Mouse (Mus musculus): Measurements from ENCODE around the gene Diras2.
A peak's percentile ranks its signal among the peaks of the same experiment; 100 is the strongest.

Diras2 gene

DNA sequence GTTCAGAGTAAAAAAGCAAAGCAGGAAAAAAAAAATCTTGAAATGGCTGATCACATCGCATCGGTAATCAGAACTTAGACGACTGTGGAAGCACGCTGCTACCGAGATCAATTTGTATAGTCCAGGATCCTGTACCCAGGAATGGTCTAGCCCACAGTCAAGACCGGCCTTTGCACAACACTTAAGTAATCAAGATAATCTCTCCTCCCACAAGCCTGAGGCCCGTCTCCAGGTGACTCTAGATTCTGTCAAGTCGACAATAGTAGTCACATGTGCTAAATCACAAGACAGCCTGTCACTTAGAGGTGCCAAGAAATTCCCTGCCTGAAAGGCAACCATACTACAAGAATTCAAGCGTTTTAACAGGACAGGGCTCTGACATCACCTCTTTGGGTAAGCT lies at the start of gene Diras2:
TSS of gene Diras2 (minus strand) at position 159 of the 400 bp plus-strand sequence.
- DNase-seq: no peak

DNA sequence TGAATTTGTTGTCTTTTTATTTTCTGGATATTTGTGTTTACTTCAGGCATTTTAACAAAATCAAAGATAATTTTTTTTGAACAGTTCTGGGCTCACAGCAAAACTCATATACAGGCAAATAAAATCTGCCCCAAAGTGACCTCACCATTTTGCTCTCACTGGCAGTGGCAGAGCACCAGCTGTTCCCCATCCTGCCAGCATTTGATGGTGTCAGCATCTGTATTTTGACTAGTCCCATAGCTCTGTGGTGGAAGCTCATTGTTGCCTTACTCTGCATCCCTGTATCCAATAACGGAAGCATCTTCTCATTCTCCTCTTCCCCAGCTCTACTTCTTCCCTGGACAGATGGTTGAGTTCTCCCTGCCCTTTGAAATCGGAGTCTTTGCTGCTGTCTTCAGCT lies 47.7 kb upstream of the Diras2 start:
- DNase-seq: no peak

DNA sequence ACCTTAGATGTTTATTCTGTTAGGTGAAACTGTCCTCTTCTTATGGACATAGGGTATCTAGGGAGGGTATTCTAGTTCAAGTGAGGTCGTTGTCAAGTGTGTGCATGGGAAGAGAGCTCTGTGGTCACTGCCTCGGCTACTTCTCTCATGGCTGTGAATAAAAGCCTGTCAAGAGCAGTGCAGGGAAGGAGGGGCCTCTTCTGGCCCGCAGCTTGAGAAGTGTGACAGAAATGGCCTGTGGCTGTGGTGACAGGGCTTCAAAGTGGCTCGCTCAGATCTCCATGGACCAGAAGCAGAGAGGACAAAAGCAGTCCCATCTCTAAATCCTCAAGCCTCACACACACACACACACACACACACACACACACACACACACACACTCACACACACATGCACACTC lies 46.9 kb upstream of the Diras2 start:
- no peak for DNase-seq

DNA sequence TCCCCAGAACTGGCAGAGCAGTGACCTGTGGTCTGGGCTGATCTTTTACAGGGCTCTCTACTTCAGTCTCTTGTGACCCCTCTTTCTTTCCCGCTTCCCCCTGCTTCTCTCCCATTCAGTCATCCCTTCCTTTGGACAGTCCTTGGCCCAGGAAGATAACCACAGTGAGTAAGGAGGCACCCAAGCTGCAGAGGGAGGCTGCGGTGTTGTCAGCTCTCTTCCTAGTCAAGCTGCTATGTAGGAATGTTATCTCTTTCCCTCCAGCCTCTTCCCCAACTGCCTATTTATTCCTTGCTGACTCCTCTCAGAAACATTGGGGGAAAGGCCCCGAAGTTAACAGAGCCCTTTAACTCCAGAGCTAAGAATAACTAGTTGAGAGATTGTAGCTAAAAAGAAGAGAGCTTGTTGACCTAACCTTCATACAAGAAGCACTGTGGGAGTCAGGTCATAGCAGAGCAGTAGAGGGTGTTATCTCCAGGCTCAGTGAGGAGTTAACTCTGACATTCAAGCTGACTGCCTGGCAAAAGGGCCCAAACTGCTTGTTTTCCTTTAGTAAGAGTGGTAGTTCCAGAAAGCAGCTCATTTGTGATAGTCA lies 46.3 kb upstream of the Diras2 start:
- DNase-seq: no peak

DNA sequence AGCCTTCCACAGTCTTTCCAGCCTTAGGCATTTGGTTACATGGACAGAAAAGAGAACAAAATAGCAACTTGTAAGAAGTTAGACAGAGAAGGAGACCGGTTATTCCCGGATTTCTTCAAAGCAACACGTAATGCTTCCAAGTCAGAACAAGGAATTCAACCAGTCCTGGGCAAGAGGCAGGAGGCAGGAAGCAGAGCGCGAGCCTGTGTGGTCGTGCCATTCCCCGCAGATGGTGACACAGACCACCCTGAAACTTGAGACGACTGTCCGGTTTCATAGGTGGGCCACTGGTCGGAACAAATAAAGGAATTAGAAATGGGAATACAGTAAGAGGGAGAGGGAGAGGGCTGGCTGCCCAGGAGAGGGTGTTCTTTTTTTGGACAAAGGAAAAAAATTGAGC lies 45.8 kb upstream of the Diras2 start:
- peak; percentile 37 for DNase-seq

DNA sequence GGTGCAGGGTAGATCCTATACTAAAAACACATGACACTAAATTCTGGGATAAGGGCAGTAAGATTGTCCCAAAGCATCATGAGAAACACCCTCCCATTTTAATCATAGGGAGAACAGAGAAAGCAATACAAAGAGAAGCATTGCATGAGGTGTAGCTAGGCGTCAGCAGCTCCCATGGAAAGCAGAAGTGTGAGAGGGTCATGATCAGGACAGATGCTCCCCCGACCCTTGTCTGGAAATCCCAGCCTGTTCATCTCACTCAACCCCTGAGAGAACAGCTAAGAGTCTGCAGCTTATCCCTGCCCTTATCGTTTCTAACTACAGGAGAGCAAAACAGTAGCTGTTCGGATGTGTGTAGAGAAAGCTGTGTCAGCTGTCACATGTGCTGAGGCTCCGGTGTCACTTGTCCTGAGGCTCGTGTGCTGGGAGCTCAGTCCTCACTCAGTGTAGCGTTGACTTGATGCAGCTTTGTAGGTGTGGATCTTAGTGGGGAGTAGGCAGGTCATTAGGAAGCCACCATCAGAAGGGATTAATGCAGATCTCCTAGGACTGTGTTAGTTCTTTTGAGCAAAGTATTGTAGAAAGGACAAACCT lies 45.0 kb upstream of the Diras2 start:
- DNase-seq: no peak

DNA sequence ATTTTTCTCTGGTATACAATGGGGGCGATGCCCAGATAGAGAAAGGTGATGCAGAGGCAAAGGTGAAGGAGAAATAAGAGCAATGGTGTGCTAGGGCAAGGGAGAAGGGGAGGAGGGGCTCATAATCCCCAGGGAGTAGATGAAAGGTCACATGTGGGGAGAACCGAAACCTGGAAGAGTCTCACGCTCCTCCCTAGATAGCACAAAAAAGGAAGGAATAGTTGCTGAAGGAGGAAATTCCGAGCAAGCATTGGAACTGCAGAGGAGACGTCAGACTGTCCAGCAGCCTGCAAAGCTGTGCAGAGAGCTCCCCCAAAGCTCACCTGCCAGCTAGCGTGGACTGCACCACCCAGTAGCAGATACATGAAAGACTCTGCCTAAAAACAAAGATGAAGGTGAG lies 44.4 kb upstream of the Diras2 start:
- DNase-seq: no peak

DNA sequence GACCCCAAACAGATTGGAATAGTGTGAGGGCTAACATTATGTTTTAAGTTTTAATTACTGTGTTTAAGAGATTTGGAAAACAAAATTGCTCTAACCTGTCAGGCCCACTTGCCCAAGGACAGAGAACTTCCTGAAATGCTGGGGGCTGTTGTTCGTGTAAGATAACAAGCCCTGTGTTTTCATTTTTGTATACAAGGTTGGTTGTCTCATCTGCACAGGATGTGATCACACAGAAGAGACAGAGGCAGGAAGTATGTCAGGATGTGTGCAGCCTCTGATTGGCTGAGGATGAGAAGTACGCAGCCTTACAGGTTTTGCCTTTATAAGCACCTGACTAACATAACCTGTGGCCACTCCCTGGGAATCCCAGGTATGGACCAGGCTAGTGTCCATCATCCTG lies 43.2 kb upstream of the Diras2 start:
- DNase-seq: no peak

DNA sequence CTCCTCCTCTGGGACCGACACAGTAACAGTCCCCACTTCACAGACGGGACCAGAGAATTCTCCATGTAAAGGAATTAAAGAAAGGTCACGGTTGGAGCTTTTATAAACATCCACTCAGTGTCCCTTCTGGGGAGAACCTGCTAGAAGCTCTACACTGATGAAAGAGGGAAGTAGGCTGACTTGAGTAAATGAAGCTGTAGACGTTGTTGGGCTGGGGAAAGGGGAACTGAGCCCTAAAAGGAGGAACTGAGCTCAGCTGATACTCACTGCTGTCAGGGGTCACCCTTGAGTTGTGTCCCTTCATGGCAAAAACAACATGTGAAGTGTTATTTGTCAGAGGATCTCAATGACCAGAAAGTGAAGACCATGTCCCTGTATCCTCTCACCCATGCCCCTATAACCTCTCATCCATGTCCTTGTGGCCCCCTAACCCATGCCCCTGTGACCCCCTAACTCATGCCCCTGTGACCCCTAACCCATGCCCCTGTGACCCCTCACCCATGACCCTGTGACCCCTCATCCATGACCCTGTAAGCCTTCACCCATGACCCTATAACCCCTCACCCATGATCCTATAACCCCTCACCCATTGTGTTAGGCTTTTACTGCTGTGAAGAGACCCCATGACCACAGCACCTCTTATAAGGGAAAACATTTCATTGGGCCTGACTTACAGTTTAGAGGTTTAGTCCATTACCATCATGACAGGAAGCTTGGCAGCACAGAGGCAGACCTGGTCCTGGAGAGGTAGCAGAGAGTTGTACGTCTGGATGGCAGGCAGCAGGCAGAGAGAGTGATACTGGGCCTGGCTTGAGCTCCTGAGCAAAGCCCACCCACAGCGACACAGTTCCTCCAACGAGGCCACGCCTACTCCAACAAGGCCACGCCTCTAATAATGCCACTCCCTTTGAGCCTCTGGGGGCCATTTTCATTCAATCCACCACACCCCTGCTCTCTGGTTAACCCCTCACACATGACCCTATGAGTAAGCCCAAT lies 41.7 kb upstream of the Diras2 start:
- DNase-seq: no peak

DNA sequence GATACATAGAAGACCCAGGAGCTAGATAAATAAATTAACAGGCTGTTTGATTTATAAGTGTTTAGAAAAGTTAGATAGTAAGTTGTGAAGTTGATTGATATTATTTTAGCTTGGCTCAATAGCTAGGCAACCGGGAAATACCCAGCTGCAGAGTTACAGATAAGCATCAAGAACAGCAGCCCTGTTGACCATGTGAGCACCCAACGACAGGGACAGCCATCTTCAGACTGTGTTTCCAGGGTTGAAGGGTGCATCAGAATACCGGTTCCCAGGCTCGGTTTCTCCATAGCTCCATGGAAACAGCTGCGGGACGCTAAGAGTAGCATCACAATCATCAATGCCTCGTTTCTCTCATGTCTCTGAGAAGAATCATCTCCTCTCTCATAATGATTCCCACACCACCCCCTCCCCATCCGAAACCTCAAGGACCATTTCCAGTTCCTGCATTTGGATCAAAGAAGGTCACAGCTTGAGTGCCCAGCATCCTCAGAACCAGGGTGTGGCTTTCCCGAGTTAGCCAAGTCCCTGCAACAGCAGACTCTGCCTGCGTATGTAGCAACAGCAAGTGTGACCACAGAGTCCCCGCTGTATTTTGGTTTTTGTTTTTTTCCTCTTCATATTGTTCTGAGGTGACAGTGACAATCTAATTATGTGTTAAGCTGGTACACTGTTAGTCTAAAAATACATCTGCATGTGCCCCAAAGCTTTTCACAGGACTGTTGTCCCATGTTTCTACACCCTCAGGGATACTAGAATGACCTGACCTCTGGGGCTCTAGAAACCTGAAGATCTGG lies 40.7 kb upstream of the Diras2 start:
- no peak for DNase-seq

DNA sequence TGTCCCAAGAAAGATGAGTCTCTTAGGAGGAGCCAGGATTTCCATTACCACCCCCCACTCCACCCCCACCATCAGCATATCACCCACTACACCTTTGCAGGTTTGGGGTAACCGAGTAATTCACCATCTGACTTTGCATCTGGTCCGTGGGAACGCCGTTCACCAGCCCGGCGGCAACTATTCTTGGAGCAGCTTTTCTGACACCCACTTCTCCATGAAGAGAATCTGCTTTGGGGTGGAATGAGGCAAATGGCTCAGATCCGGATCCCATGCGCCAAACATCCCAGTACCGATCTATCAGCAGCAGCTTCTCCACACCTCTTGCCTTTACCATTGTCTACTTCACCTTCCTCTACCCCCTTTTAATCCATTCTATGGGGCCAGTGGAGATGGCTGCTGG lies 39.2 kb upstream of the Diras2 start:
- DNase-seq: no peak

DNA sequence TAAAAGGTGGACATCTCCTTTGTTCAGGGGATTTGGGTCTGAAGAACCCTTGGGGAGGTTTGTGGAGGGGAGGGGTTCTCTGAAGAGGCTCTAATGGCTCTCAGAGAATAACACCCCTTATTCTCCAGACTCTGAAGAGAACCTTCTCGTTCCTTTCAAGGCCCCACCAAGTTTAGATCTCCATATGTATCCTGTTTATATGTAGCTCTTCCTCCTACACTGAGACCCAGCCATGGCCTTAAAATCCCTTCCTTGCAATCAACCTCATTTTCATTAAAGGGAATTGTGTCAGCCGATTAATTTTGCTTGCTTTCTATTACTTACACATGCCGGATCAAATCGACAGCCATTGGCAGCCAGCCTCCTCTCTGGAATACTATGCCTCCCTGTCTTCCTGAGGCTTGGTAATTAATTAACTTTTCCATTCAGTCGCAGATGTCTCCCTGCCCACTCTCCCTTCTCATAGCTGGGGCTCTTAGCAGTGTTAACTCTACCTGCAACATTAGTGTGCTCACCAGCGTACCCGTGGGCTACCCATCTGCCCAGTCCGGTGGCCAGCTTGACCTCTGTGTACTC lies 38.2 kb upstream of the Diras2 start:
- DNase-seq: no peak

DNA sequence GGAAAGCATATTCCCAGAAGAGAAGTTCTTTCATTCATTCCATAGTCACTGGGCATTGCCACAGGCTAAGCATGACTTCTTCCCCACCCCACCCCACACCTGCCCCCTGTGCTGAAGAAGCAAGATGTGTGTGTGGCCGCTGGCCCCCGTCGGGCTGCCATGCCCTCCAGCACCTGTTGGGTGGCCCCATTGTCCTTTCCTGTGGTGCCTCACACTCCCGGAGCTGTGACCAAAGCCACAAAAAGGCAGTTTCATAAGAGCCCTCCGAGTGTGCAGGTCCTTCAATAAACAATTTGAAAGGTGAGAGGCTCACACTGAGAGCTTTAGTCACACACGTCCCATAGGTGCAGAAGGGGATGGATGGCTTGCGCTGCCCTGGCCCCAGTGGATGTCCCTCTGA lies 35.7 kb upstream of the Diras2 start:
- no peak for DNase-seq

DNA sequence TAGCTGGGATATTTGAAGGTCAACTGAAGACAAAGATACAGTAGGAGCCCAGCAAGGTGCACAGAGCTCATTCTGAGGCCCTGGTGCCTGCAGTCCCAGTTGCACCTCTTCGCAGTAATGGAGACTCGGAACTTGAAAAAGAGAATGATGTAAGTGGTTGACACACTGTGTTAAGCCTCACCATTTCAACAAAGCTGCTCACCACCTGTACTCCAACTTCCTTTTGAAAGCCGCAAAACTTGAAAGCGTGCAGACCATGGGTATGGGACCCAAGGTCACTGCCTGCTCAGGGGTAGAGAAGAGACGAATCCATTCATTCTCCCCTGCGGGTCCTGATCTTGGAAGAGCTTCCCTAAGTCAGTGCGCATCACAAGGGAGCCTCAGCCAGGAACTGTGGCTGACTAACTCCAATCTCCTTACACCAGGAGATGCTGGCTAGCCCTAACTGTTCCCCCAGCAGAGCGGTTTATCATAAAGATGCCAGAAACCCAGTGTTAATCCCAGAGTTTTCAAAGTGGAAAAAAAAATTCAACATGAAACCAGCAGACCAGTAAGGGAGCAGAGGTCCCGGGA lies 35.2 kb upstream of the Diras2 start:
- DNase-seq: no peak

DNA sequence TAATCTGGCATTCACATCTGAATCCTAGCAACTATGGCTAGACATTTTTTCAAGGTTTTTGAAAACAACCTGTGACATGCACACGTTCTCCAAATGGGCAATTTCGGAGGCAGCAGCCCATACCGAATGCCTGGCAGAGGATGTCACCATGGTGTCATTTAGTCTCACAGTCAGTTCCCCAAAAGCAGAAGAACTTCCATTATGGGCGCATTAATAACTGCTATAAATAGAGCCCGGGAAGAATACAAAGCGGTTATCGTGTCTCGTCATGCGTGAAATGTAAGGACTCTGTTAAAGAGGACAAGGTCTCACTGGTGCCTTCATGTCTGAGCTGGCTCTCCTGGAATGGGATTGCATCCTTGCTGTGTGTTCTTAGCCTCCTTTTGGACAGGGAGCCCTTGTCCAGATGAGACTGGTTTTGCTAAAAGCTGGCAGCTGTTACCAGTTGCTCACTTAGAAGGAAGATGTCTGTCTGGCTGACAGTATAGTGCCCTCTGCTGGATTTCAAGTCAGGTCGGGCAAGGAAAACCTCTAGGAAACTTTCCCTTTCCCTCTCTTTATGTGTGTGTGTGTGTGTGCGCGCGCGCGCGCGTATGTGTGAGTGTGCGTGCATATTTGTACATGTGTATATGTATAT lies 34.1 kb upstream of the Diras2 start:
- peak; percentile 43 for DNase-seq

DNA sequence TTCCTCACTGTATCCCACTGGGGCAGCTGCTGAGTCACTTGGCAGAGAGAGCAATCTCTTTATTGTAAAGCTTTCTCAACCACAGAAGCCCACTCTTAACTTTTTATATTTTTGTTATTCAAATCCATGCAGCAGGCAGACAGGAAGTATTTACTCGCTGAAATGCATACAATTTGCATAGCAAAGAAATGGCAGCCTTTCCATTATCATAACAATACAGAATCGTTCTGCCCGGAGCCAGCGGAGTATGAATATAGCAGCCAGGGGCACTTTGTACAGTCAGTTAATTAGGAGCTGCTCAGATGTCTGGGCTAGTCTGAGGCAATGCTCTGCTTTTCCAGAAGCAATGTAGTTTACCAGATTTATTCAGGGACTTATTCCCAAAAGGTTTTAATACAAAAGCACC lies 31.1 kb upstream of the Diras2 start:
- no peak for DNase-seq

DNA sequence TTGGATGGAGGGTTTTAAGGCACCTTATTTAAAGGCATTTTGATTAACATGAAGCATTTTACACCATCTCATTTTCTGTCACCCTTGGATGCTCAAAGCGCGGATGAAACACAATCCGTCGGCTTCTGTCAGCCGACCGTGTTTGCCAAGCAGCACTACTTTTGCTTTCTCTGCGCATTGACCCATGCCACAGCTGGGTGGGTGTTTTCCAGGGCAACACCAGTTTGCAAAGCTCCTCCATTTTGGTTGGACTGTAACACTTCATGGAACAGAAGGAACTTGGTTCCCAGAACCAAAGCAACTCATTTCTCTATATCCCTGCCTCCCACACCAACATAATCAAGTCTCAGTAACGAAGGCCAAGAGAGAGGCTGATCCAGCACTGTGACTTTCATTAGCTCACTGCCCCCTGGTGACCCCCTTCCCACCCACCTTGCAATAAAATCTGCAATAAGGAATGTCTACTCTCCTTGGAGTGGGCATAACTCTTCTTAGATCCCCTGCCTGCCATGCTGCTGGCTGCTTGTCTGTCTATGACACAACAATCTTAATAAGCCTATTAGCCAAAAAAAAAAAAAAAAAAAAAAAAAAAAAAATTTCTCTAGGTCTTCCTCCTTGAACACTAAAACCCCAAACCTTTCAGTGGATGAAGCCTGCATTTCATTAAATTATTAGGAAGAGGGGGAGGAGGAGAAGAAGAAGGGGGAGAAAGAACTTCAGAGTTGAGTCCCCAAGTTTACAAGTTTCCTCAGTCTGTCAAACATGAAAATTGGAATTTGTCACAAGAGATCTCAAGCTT lies 30.5 kb upstream of the Diras2 start:
- DNase-seq: no peak

DNA sequence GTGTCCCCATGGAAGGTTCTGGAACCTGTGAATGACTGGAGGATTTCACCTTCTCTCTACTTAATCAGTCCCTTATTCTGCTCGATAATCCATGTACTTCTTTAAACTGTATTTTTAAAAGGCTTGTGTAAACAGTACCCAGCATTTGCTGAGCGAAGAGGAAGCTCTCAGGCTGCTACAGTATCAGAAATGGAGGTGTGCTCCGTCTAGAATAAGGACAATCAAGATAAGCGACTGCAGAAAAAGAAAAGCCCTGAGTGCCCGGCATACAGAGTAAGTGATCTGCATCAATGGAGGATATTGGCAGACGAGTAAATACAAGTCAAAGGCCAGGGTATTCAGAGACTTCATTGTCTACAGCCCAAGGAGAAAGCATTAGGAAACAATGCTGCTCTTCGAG lies 26.3 kb upstream of the Diras2 start:
- DNase-seq: no peak

DNA sequence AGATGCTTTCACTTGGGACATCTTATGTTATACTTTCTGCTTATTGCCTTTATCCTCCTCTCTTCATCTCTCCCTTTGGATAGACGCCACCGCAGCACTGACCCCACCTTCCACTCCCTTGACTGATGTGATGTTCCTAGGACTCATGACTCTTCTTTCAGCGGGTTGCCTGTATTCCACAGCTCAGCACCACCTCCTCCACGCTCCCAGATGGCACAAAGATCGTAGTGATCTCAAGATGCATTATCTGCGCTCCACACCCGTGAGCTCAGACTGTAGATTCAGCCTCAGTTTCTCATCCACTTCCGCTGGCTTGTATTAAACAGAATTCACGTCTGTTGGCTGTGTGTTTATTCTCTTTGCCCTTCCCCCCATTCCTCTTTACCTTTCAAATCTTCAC lies 23.6 kb upstream of the Diras2 start:
- no peak for DNase-seq

DNA sequence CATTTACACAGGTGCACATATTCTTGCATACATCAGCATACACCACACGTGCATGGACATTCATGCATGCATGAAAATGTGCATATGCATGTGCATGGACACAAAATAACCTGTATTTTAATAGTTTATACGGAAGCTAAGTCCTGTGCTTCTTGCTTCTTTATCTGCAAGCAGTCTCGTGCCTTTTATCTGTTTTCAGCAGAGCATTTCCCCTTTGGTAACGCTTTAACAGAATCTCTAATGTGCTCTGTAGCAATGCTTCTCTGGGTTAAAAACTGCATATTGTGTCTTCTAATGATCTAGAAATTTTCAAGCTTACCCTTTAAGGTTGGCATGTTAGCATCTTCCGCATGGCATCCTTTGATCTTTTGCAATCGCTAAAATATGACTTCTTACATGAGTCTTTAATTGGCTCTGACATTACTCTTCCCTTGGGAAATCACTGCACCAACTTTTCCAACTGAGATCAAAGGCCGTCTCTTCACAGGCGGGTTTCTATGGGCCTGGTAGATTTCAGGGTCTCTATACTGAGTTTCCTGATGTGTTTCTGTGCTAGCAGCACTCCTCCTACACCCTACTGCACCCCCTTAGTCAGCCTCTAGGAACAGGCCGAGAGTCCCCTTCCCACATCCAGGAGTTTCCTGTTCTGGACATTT lies 21.9 kb upstream of the Diras2 start:
- no peak for DNase-seq

DNA sequence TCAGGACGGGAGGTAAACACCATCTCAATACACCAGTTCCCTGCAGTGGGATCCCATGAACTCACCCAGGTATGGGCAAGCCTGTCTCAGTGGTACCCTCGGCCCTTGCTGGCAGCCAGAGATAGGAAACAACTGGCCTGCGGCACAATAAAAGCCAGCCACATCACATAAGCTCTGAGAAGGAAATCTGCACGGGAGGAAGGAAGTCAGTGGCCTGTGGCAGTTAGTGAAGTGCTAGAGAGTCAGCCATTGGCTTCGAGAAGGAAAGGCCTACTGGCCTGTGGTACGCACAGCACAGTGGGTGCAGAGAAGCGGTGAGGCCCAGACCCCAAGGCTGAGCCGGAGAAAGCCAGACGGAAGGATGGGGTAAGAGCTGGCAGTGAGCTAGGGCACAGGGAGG lies 20.2 kb upstream of the Diras2 start:
- DNase-seq: no peak
